Mouse (Mus musculus): ENCODE results near the gene Alox12e.

DNA sequence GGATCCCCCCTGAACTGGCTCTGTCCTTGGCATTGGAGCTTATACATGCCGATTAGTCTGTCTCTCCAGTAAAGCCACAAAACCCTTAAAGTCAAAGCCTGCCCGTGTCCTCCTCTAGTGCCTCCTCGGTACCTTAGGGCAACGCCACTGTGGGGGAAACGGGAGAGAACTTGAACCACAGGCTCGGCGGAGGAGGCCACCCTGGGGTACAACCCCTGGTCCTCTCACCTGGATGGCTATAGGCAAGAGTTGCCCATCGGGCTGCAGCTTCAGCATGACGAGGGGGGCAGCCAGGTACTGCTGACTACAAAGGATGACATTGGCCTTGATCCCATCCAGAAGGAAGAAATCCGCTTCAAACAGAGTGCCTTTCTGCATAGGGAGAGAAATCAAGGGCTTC lies 25.4 kb upstream of the Alox12e start:
- TF ChIP-seq CTCF (IDR thresholded peaks at IDR 0.05) (no peak), POLR2A (IDR thresholded peaks at IDR 0.05; ENCODE audit: insufficient read depth, low read depth, low read length) (no peak)

All from heart, adult 2 months (tissue).